Mouse (Mus musculus) erythroblast, embryonic 14.5 days (primary cell): ENCODE results near the gene Skida1.

Experiments
- GATA1 ChIP-seq: IDR thresholded peaks from 2 replicates; pipeline ENCODE4 v1.6.1; 2012; ENCODE audit warnings: low read length, inconsistent platforms, mixed read lengths
- TAL1 ChIP-seq: IDR thresholded peaks from 3 replicates; pipeline ENCODE4 v1.6.1; 2012; ENCODE audit warnings: low read length, inconsistent platforms, mixed read lengths

GRCm38 (mm10) chr2:18031831-18032537 lies 16.9 kb downstream of the Skida1 start:
- TF ChIP-seq TAL1 = no peak
- TF ChIP-seq GATA1 = no peak
